Mouse (Mus musculus) liver, postnatal 0 days (tissue): ENCODE measurements around the gene Mark3.

Experiments
- CTCF ChIP-seq: sonication (generic); IDR thresholded peaks from 2 replicates; pipeline ENCODE4 v1.5.1; 2016; ENCODE audit warnings: antibody characterized with exemption, low read depth
- EP300 ChIP-seq: IDR thresholded peaks from 2 replicates; pipeline ENCODE4 v1.6.1; 2016; ENCODE audit warnings: antibody characterized with exemption, low read depth, mild to moderate bottlenecking

DNA sequence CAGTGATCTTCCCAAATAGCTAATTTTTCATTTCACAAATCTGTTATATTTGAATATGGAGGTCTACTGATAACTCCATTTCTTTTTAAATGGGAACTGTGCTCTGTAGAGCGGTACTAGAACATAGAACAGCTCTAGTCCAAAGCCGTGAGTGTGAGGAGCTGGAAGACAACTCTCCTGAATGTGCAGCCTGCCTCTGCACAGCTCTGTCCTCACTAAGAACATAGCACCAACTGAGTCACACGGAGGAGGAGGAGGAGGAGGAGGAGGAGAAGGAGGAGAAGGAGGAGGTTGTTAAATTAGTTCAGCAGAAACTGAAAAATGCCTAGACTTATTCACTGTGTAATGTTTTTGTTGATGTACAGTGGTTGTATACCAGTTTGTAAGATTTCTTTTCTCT, 78.6 kb downstream of the Mark3 start:
- no peak for TF ChIP-seq EP300
- no peak for TF ChIP-seq CTCF
